Mouse (Mus musculus): Measurements from ENCODE around the gene Prss47. TPM values are rescaled to one million over a fixed set of nuclear protein-coding genes. Genes with fewer than 3 reads are reported as not detected.

Gene Prss47
- polyA plus RNA-seq, 1 experiment from 2014 or later: not detected

Other genes starting within 250 kb of the Prss47 start
- not detected in 2 replicates for gene Cntnap3, start 148.8 kb downstream of the Prss47 start, polyA plus RNA-seq (2016; fragmentation: Nextera tagmentation; extraction: Ambion mirVana)
- not detected in 2 replicates for gene Spata31, start 135.4 kb downstream of the Prss47 start, polyA plus RNA-seq (2016; fragmentation: Nextera tagmentation; extraction: Ambion mirVana)
- not detected in 2 replicates for gene Spata31d1c, start 19.7 kb downstream of the Prss47 start, polyA plus RNA-seq (2016; fragmentation: Nextera tagmentation; extraction: Ambion mirVana)
- gene Mfsd14b, start 60.2 kb upstream of the Prss47 start, polyA plus RNA-seq (2016; fragmentation: Nextera tagmentation; extraction: Ambion mirVana): 40.4 and 40.6 TPM in 2 replicates
- not detected in 2 replicates for gene Olfr465-ps1, start 85.3 kb upstream of the Prss47 start, polyA plus RNA-seq (2016; fragmentation: Nextera tagmentation; extraction: Ambion mirVana)
- not detected in 2 replicates for gene Olfr466, start 97.5 kb upstream of the Prss47 start, polyA plus RNA-seq (2016; fragmentation: Nextera tagmentation; extraction: Ambion mirVana)
- 0.19 TPM in 1 of 2 replicates, not detected in the other for gene Nlrp4f, start 153.2 kb upstream of the Prss47 start, polyA plus RNA-seq (2016; fragmentation: Nextera tagmentation; extraction: Ambion mirVana)
- not detected in 2 replicates for gene Gm10775, start 206.8 kb upstream of the Prss47 start, polyA plus RNA-seq (2016; fragmentation: Nextera tagmentation; extraction: Ambion mirVana)
- gene Zfp369, start 226.1 kb upstream of the Prss47 start, polyA plus RNA-seq (2016; fragmentation: Nextera tagmentation; extraction: Ambion mirVana): 11.6 and 13.8 TPM in 2 replicates